Mouse (Mus musculus) stomach, postnatal 0 days (tissue): ENCODE results near the gene Zfp473. TPM values are rescaled to one million over a fixed set of nuclear protein-coding genes. Genes with fewer than 3 reads are reported as not detected.

ENCODE experiments used
- ATAC-seq: fragments of 200-750 bp; cut with Nextera tagmentation; 2 replicates; pipeline ENCODE4 v1.8.0; 2017; ENCODE audit not compliant: low FRiP score, low TSS enrichment
- DNase-seq: peaks from one replicate; pipeline ENCODE4 v3.0.0-alpha.2; 2016; ENCODE audit warnings: low spot score
- H3K27ac ChIP-seq: fragments of 300-500 bp; sonication (generic); replicated peaks from 2 replicates; pipeline ENCODE4 v1.5.1; 2014; ENCODE audit warnings: mild to moderate bottlenecking, control low read depth
- H3K27me3 ChIP-seq: fragments of 300-500 bp; sonication (generic); 2 replicates; pipeline ENCODE4 v1.6.1; 2014; ENCODE audit warnings: low read length; ENCODE audit not compliant: control insufficient read depth, insufficient read depth
- H3K36me3 ChIP-seq: fragments of 300-500 bp; sonication (generic); 2 replicates; pipeline ENCODE4 v1.6.1; 2014; ENCODE audit warnings: low read length, mixed read lengths; ENCODE audit not compliant: control insufficient read depth, insufficient read depth
- H3K4me1 ChIP-seq: fragments of 300-500 bp; sonication (generic); replicated peaks from 2 replicates; pipeline ENCODE4 v1.6.1; 2014; ENCODE audit warnings: antibody characterized with exemption; ENCODE audit not compliant: control insufficient read depth, insufficient read depth
- H3K4me2 ChIP-seq: fragments of 300-500 bp; sonication (generic); replicated peaks from 2 replicates; pipeline ENCODE4 v1.6.1; 2014; ENCODE audit warnings: low read depth, mild to moderate bottlenecking, control low read depth, moderate library complexity
- H3K4me3 ChIP-seq: fragments of 300-500 bp; sonication (generic); 2 replicates; pipeline ENCODE4 v1.5.1; 2014; ENCODE audit warnings: low read depth, low read length, control low read depth
- H3K9ac ChIP-seq: fragments of 300-500 bp; sonication (generic); 2 replicates; pipeline ENCODE4 v1.6.1; 2014; ENCODE audit warnings: mild to moderate bottlenecking, low read length, control low read depth, mixed read lengths
- H3K9me3 ChIP-seq: fragments of 300-500 bp; sonication (generic); 2 replicates; pipeline ENCODE4 v1.6.1; 2016; ENCODE audit warnings: low read length; ENCODE audit not compliant: control insufficient read depth
- CTCF ChIP-seq: IDR thresholded peaks from 2 replicates; pipeline ENCODE4 v1.5.1; 2016; ENCODE audit warnings: antibody characterized with exemption, low read depth, mild to moderate bottlenecking, moderate library complexity
- EP300 ChIP-seq: optimal IDR thresholded peaks from 2 replicates; pipeline ENCODE3; 2016; ENCODE audit warnings: antibody characterized with exemption
- WGBS: fragments of 180-500 bp; shearing (Covaris S2); extraction: QIAGEN DNeasy Blood & Tissue Kit; methylation state at CpG from one replicate; pipeline ENCODE4 v1.1.7; 2014; 5-methylcytosine and 5-hydroxymethylcytosine counted together
- polyA plus RNA-seq: library from polyadenylated mRNA; unstranded; fragments of >200 nt; fragmentation: Nextera tagmentation; extraction: Ambion mirVana; gene quantifications from 2 replicates; pipeline ENCODE4 v1.2.1, GENCODE M21; 2015

Gene Zfp473
- polyA plus RNA-seq, 1 experiment from 2014 or later, result 0.30 TPM

- Histone ChIP-seq H3K4me2 (no peak overlapping the region), H3K4me1 (no peaks in the 10 kb centered on the region), H3K9ac (no peak overlapping the region), H3K36me3 (no peaks in the 10 kb centered on the region), H3K4me3 (no peak overlapping the region), H3K27ac (no peak overlapping the region), H3K9me3 (no peaks in the 10 kb centered on the region), H3K27me3 (no peaks in the 10 kb centered on the region)
- WGBS, result 89% methylated on average over 7 of the region's 7 CpGs
- TF ChIP-seq EP300 (no peak), CTCF (no peak)
- ATAC-seq, result no peak
- no peak for DNase-seq
Observed at GRCm38 (mm10) chr7:44689331-44689730, 61.5 kb downstream of the Zfp473 start.

DNA sequence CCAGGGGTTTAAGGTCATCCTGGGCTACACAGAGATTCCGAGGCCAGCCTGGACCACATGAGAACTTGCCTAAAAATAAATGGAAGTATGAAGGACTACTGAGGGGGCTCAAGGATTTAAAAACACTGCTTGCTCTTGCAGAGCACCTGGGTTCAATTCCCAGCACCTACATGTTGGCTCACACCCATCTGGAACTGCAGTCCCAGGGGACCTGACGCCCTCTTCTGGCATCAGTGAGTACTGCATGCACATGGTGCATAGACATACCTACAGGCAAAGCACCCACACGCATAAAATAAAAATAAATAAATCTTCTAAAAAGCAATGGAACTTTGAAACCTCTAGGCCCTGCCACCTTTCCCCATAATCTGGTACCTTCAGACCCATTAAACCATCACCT is 62.0 kb downstream of the Zfp473 start:
- DNase-seq (no peak), ATAC-seq (no peak)
- Histone ChIP-seq H3K4me1 (no peaks in the 10 kb centered on the region), H3K9ac (no peak overlapping the region), H3K27ac (no peak overlapping the region), H3K27me3 (no peaks in the 10 kb centered on the region), H3K36me3 (no peaks in the 10 kb centered on the region), H3K4me3 (no peak overlapping the region), H3K9me3 (no peaks in the 10 kb centered on the region), H3K4me2 (no peak overlapping the region)
- WGBS, result 62% methylated on average over 3 of the region's 3 CpGs
- TF ChIP-seq EP300 (no peak), CTCF (peak; percentile 38; the same call in 1 of the 2 replicates)

DNA sequence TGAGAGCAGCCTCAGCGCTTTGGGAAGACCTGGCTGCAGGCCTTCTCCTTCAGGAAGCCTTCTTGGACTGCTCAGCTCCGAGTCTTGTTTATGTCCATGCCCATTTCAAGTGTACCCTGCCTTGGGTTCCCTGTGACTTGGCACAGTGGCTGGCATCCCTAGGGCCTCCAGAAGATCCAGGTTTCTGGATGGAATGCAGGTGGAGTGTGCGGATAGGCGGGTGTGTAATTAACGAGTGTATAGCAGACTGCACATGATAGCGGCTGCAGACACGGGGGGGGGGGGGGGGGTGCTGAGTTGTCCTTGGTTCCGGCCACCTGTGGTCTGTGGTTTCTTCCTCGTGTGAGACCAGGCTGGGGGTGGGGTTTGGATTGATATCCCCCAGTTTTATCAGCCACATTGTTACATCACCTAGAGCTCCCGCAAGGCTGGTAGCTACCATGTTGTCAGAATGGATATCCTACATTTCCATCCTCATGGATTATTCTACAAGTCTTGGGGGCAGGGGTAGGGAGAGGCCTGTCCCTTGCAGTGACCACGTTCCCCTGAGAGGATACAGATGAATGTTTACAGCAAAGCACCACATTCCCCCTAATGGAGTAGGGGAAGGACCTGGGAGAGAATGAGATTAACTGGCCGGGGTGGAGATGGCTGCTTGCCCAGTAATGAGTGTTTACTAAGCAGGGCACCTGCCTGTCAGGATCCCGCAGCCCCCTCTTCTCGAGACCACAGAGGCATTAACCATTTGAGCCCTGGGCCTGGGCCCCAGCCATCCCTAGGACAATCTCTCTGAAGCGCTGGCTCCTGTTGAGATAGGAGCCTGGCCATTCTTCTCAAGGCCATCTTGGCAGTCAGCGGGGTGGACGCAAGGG is 65.1 kb downstream of the Zfp473 start:
- ATAC-seq, result no peak

GRCm38 (mm10) chr7:44683656-44684055 is 67.2 kb downstream of the Zfp473 start:
- 48% methylated on average over 8 of the region's 8 CpGs for WGBS
- Histone ChIP-seq H3K36me3 (no peaks in the 10 kb centered on the region), H3K4me3 (no peak overlapping the region), H3K27me3 (no peaks in the 10 kb centered on the region), H3K9ac (no peak overlapping the region), H3K9me3 (no peaks in the 10 kb centered on the region), H3K27ac (peak overlapping the region; percentile 61), H3K4me2 (no peak overlapping the region), H3K4me1 (no peaks in the 10 kb centered on the region)
- DNase-seq (peak; percentile 84), ATAC-seq (peak; percentile 95)
- TF ChIP-seq CTCF, result 0 out of 2 replicates have a peak, but pooled peaks have one; percentile 12
- no peak for TF ChIP-seq EP300

More for the DNA sequence above, 65.1 kb downstream of the Zfp473 start:
- 45% methylated on average over 17 of the region's 17 CpGs for WGBS
- H3K4me2 ChIP-seq, result no peak overlapping the region
- no peaks in the 10 kb centered on the region for H3K9me3 ChIP-seq
- TF ChIP-seq CTCF (no peak), EP300 (no peak)
- no peak overlapping the region for H3K27ac ChIP-seq
- DNase-seq, result peak; percentile 62
- H3K27me3 ChIP-seq, result no peaks in the 10 kb centered on the region
- no peak overlapping the region for H3K4me3 ChIP-seq
- no peak overlapping the region for H3K9ac ChIP-seq
- H3K4me1 ChIP-seq, result no peaks in the 10 kb centered on the region
- H3K36me3 ChIP-seq, result no peaks in the 10 kb centered on the region

Other genes with a start within 250 kb of the Zfp473 start
- 0.21 and 0.32 TPM in 2 replicates for gene Mybpc2, start 226.4 kb downstream of the Zfp473 start, polyA plus RNA-seq
- gene Spib, start 219.0 kb downstream of the Zfp473 start, polyA plus RNA-seq, result 0.13 and 0.22 TPM in 2 replicates
- 18.7 and 18.9 TPM in 2 replicates for gene Pold1, start 202.2 kb downstream of the Zfp473 start, polyA plus RNA-seq
- 56.5 and 59.7 TPM in 2 replicates for gene Nr1h2, start 197.1 kb downstream of the Zfp473 start, polyA plus RNA-seq
- gene Napsa, start 178.7 kb downstream of the Zfp473 start, polyA plus RNA-seq, result 0.50 and 0.55 TPM in 2 replicates
- 0.06 and 0.10 TPM in 2 replicates for gene Kcnc3, start 160.4 kb downstream of the Zfp473 start, polyA plus RNA-seq
- gene Myh14, start 80.2 kb downstream of the Zfp473 start, polyA plus RNA-seq, result 28.1 and 28.4 TPM in 2 replicates
- not detected in 2 replicates for gene Izumo2, start 42.3 kb downstream of the Zfp473 start, polyA plus RNA-seq
- 21.7 and 22.3 TPM in 2 replicates for gene Vrk3, start 2.6 kb downstream of the Zfp473 start, polyA plus RNA-seq
- gene Nup62, start 65.0 kb upstream of the Zfp473 start, polyA plus RNA-seq, result 33.4 and 34.9 TPM in 2 replicates
- gene Il4i1, start 65.3 kb upstream of the Zfp473 start, polyA plus RNA-seq, result 0.69 and 0.75 TPM in 2 replicates
- 7.3 and 7.7 TPM in 2 replicates for gene Atf5, start 65.6 kb upstream of the Zfp473 start, polyA plus RNA-seq
- gene Akt1s1, start 97.9 kb upstream of the Zfp473 start, polyA plus RNA-seq, result 70.8 and 75.2 TPM in 2 replicates
- gene Tbc1d17, start 98.0 kb upstream of the Zfp473 start, polyA plus RNA-seq, result 45.4 and 48.0 TPM in 2 replicates
- 23.5 and 25.7 TPM in 2 replicates for gene Pnkp, start 106.1 kb upstream of the Zfp473 start, polyA plus RNA-seq
- 159 and 179 TPM in 2 replicates for gene Ptov1, start 118.7 kb upstream of the Zfp473 start, polyA plus RNA-seq
- gene Med25, start 141.7 kb upstream of the Zfp473 start, polyA plus RNA-seq, result 64.4 and 75.3 TPM in 2 replicates
- 13.1 and 15.6 TPM in 2 replicates for gene Fuz, start 145.0 kb upstream of the Zfp473 start, polyA plus RNA-seq
- gene Ap2a1, start 178.4 kb upstream of the Zfp473 start, polyA plus RNA-seq, result 29.3 and 33.9 TPM in 2 replicates
- 0.08 TPM in 1 of 2 replicates, not detected in the other for gene Tsks, start 192.2 kb upstream of the Zfp473 start, polyA plus RNA-seq
- 5.6 and 7.3 TPM in 2 replicates for gene Cpt1c, start 223.8 kb upstream of the Zfp473 start, polyA plus RNA-seq
- gene Prmt1, start 235.5 kb upstream of the Zfp473 start, polyA plus RNA-seq, result 181 and 185 TPM in 2 replicates
- gene Irf3, start 246.6 kb upstream of the Zfp473 start, polyA plus RNA-seq, result 55.7 and 59.8 TPM in 2 replicates
- 23.0 and 23.4 TPM in 2 replicates for gene Bcl2l12, start 247.7 kb upstream of the Zfp473 start, polyA plus RNA-seq